Mouse (Mus musculus) embryonic facial prominence, embryonic 10.5 days (tissue): ENCODE measurements around the gene Qser1. TPM values are rescaled to one million over a fixed set of nuclear protein-coding genes. Genes with fewer than 3 reads are reported as not detected.
"Not testable (repeated sequence)": the region's sequence is repeated elsewhere in the genome, so short reads cannot be mapped to it uniquely, and the experiment has no call there.

ENCODE experiments used
- DNase-seq: peaks from one replicate; pipeline ENCODE4 v3.0.0-alpha.2; 2017; ENCODE audit warnings: low spot score
- H3K27ac ChIP-seq: fragments of 300-500 bp; sonication (generic); replicated peaks from 2 replicates; pipeline ENCODE4 v1.5.1; 2016; ENCODE audit warnings: mild to moderate bottlenecking
- H3K27me3 ChIP-seq: fragments of 300-500 bp; sonication (generic); replicated peaks from 2 replicates; pipeline ENCODE4 v1.6.1; 2016; ENCODE audit warnings: low read depth, mild to moderate bottlenecking; ENCODE audit not compliant: poor library complexity, severe bottlenecking
- H3K36me3 ChIP-seq: fragments of 300-500 bp; sonication (generic); replicated peaks from 2 replicates; pipeline ENCODE4 v1.6.1; 2016; ENCODE audit warnings: mild to moderate bottlenecking, moderate library complexity
- H3K4me1 ChIP-seq: fragments of 300-500 bp; sonication (generic); 2 replicates; pipeline ENCODE4 v1.6.1; 2016
- H3K4me3 ChIP-seq: fragments of 300-500 bp; sonication (generic); 2 replicates; pipeline ENCODE4 v1.5.1; 2016; ENCODE audit warnings: mild to moderate bottlenecking, moderate library complexity
- H3K9me3 ChIP-seq: fragments of 300-500 bp; sonication (generic); 2 replicates; pipeline ENCODE4 v1.6.1; 2016; ENCODE audit warnings: mild to moderate bottlenecking
- WGBS: fragments of 180-500 bp; shearing (Covaris S2); methylation state at CpG from one replicate; pipeline ENCODE4 v1.1.7; 2016; 5-methylcytosine and 5-hydroxymethylcytosine counted together
- polyA plus RNA-seq: library from polyadenylated mRNA; unstranded; fragments of >200 nt; fragmentation: Nextera tagmentation; extraction: Ambion mirVana; gene quantifications from 2 replicates; pipeline ENCODE4 v1.2.1, GENCODE M21; 2016

The Qser1 gene
- polyA plus RNA-seq, 1 experiment from 2014 or later, result 12.2 TPM

DNA sequence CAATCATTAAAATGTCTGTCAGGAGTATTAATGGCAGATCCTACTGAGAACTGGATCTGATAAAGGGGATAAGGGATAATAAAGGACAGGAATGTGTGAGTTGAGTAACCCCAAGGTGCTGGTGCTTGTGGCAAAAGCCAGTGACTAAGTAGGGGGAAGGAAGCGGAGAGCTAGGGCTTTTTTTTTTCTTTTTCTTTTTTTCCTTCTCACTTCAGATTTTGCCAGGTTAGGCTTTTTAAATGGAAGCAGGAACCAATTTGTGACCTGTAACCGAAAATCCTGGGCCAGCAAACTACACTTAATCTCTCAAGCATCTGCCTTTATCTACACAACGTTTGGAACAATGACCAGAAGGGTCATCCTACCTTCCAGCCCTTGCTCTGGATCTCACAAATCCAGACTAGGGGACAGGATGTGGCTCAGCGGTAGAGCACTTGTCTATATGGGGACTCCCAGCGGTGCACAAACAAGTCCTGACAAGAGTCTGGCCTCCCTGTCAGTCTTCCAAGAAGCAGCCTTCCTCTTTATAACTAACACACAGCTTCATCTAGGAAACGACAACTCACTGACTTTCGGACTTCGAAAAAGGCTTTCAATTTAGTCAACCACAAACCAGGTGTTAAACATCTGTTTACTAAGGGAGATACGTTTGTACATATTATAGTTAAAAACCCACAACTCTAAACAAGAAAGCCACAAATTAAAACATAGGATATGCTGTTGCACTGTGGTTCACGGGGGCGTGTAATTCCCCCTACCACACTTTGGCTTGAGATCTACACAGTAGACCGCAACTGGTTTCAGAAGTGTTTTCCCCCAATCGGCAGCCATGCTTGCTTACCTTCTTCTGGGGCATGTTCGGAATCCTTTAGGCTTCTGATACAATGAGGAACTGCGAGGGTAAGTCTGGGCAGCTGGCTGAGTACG is 31.9 kb upstream of the Qser1 start:
- H3K27ac ChIP-seq, result no peak overlapping the region
- DNase-seq, result peak; percentile 21
- H3K36me3 ChIP-seq, result no peaks in the 10 kb centered on the region
- peaks cover 37% of the 10 kb centered on the region for H3K27me3 ChIP-seq
- peaks cover 39% of the 10 kb centered on the region for H3K4me1 ChIP-seq
- no peaks in the 10 kb centered on the region for H3K9me3 ChIP-seq
- peak overlapping the region; percentile 72 for H3K4me3 ChIP-seq
- 28% methylated on average over 16 of the region's 16 CpGs for WGBS

DNA sequence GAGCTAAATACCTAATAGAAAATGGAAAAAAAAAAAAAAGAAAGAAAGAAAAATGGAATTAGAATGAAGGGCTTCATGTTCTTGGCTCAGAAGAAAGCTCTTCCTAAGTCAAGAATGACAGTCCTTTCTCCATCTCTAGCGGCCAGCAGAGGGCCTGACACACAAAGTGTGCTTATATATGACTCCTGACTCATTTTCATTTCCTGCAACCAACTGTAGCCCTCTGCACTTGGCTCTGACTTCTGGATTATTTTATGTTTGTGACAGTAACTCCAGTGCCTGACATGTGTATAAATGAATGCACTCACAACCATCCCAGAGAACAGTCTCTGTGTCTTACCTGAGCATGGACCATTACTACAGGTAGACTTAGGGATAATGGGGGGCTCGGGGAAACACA is 31.1 kb upstream of the Qser1 start:
- Histone ChIP-seq H3K4me1 (peaks cover 39% of the 10 kb centered on the region), H3K9me3 (no peaks in the 10 kb centered on the region), H3K4me3 (no peak overlapping the region), H3K27me3 (peaks cover 37% of the 10 kb centered on the region), H3K36me3 (no peaks in the 10 kb centered on the region), H3K27ac (no peak overlapping the region)
- DNase-seq, result peak; percentile 21
- 52% methylated on average over 2 of the region's 2 CpGs for WGBS

DNA sequence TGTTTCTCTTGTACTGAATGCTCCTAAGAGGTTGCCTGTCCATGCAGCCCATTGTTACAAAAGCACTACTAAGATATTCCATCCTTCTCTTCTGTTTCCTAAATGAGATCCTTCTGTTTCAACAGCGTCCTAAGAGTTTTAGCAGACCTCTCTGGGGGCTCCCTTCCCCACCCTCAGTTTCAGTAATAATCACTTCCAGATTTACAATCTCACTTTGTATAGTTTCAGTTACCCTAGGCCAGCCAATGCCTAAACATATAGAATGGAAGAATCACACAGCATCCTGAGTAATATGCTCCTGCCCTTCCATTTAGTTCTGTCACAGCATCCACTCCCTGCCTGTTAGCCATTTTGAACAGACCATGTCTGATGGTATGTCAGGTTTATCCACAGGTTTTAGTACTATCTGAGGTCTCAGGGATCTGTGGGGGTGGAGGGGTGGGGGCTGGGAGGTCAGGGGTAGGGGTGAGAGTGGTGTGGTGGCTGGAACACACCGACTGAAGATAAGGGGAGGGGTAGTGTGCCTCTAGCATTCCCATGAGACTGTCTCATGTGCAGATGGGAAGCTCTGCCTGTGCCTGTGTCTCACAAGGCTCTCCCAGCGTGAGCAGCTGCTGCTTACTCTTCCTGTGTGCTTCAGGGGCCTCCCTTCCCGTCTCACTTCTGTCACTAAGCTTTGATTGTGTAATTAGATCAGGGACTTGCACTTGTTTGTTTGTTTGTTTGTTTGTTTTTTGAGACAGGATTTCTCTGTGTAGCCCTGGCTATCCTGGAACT is 30.3 kb upstream of the Qser1 start:
- 25% methylated on average over 4 of the region's 4 CpGs for WGBS
- 0 out of 2 replicates have a peak overlapping the region, but pooled peaks have one; percentile 2 for H3K4me3 ChIP-seq
- H3K27me3 ChIP-seq, result peaks cover 37% of the 10 kb centered on the region
- DNase-seq, result peak; percentile 28
- H3K36me3 ChIP-seq, result no peaks in the 10 kb centered on the region
- H3K4me1 ChIP-seq, result peaks cover 38% of the 10 kb centered on the region
- no peaks in the 10 kb centered on the region for H3K9me3 ChIP-seq
- H3K27ac ChIP-seq, result peak overlapping the region; percentile 65; the same call in 1 of the 2 replicates

DNA sequence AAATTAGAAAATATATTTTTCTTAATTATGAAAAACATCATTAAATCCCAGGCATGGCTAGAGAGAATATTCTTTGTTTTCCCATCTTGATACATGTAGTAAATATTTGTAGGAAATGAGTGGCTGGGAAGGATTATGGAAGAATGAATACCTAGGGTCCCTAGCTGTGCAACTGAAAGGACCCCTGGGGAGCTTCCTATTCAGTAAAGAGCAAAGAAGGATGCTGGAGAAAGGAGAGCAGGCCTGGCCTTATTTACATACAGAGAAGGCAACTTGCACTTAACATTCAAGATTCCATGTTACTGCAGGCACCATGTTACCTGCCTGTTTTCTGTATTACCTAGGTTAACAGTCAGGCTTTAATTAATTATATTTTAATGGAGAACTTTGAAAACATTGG is 26.0 kb upstream of the Qser1 start:
- no peaks in the 10 kb centered on the region for H3K27me3 ChIP-seq
- no peaks in the 10 kb centered on the region for H3K9me3 ChIP-seq
- no peak overlapping the region for H3K4me3 ChIP-seq
- no peak overlapping the region for H3K27ac ChIP-seq
- peaks cover 11% of the 10 kb centered on the region for H3K4me1 ChIP-seq
- DNase-seq, result no peak
- H3K36me3 ChIP-seq, result peaks cover 3% of the 10 kb centered on the region; the same call in 1 of the 2 replicates

DNA sequence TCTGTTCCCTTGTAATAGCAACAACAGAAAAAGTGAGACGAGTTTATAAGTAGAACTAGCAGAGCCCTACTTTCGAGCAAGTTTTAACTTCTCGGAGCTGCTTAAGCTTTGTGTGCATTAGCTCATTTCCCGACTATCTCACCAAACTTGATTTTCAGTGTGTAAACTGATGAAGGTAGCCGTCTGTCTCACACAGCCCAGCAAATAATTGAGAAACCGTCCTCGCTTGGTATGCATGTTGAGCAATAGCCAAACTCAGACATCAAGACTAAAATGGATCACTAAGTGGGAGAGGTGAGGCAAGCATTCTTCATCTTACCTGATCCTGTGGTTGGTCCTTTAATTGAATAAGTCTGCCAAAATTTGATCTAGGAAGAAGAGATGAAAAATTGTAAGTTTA is 25.2 kb upstream of the Qser1 start:
- Histone ChIP-seq H3K36me3 (peaks cover 3% of the 10 kb centered on the region; the same call in 1 of the 2 replicates), H3K4me3 (no peak overlapping the region), H3K27ac (no peak overlapping the region), H3K4me1 (peaks cover 6% of the 10 kb centered on the region), H3K27me3 (no peaks in the 10 kb centered on the region), H3K9me3 (no peaks in the 10 kb centered on the region)
- DNase-seq, result no peak
- 89% methylated on average over 7 of the region's 7 CpGs for whole genome bisulfite sequencing

DNA sequence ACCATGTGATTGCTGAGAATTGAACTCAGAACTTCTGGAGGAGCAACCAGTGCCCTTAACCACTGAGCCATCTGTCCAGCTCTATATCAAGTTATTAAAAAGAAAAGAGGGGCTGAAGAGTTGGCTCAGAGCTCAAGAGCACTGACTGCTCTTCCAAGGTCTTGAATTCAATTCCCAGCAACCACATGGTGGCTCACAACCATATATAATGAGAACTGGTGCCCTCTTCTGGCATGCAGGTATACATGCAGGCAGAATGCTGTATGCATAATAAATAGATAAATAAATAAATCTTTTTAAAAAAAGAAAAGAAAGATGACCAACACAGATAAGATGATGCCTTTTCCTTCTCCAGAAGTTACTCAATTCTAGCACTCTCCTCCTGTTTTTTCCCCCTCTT is 24.4 kb upstream of the Qser1 start:
- Histone ChIP-seq H3K9me3 (no peaks in the 10 kb centered on the region), H3K27me3 (no peaks in the 10 kb centered on the region), H3K27ac (no peak overlapping the region), H3K4me1 (no peaks in the 10 kb centered on the region), H3K36me3 (peaks cover 3% of the 10 kb centered on the region; the same call in 1 of the 2 replicates), H3K4me3 (no peak overlapping the region)
- no peak for DNase-seq

DNA sequence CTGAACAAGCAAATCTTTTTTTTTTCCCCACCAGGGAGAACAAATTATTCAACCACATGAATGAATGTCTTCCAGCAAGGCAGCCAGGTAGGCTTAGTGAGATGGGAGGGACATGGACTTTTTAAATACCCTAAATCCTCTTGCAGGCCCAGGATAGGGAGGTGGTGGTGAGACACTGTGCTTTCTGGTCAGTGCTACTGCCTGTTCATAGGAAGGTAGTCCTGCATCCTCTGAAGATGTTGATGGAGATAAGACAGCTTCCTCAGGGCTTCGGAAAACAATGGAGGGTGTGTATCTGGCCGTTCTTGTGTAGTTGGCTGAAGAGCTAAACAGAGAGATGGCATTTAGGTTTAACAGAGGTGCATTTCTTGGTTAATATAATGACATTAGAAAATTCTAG is 15.9 kb upstream of the Qser1 start:
- Histone ChIP-seq H3K27me3 (no peaks in the 10 kb centered on the region), H3K27ac (no peak overlapping the region), H3K9me3 (no peaks in the 10 kb centered on the region), H3K4me3 (no peak overlapping the region), H3K4me1 (no peaks in the 10 kb centered on the region), H3K36me3 (no peaks in the 10 kb centered on the region)
- DNase-seq, result no peak
- WGBS, result 82% methylated on average over 2 of the region's 2 CpGs

DNA sequence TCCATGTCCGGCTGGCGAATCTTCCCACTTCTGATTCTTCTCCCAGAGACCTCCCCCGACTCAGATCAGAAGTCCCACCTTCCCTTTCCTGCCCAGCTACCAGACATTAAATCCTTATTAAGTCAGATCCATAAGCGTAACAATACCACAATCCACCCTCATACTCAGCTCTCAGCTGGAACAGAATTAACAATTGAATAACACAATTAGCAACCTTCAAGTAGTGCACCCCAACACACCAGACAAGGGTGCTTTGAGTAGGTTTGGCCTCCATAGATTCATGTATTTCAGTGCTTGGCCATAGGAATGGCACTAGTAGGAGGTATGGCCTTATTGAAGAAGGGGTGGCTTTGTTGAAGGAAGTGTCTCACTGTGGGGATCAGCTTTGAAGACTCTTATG is 9.6 kb upstream of the Qser1 start:
- H3K36me3 ChIP-seq, result no peaks in the 10 kb centered on the region
- no peak overlapping the region for H3K4me3 ChIP-seq
- no peaks in the 10 kb centered on the region for H3K4me1 ChIP-seq
- H3K9me3 ChIP-seq, result no peaks in the 10 kb centered on the region
- no peak for DNase-seq
- no peaks in the 10 kb centered on the region for H3K27me3 ChIP-seq
- 90% methylated on average over 4 of the region's 4 CpGs for WGBS
- H3K27ac ChIP-seq, result no peak overlapping the region

DNA sequence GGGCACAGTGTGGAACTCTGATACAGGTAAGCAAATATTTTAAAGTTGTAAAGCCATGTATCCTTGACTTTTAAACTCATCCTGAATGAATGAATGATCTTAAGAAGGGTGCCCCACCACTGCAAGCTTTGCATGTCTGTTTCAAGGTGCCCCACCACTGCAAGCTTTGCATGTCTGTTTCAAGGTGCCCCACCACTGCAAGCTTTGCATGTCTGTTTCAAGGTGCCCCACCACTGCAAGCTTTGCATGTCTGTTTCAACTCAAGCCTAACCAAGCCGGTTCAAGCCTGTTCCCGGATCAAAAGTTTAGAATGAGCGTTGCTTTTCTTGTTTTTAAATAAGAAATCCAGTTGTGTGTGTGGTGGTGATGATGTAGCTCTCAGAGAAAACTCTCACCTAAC is 2.2 kb upstream of the Qser1 start:
- H3K27me3 ChIP-seq, H3K4me3 ChIP-seq, DNase-seq, H3K36me3 ChIP-seq, H3K9me3 ChIP-seq, H3K27ac ChIP-seq: not testable (repeated sequence)
- peaks cover 22% of the 10 kb centered on the region for H3K4me1 ChIP-seq
- 84% methylated on average over 3 of the region's 3 CpGs for WGBS

DNA sequence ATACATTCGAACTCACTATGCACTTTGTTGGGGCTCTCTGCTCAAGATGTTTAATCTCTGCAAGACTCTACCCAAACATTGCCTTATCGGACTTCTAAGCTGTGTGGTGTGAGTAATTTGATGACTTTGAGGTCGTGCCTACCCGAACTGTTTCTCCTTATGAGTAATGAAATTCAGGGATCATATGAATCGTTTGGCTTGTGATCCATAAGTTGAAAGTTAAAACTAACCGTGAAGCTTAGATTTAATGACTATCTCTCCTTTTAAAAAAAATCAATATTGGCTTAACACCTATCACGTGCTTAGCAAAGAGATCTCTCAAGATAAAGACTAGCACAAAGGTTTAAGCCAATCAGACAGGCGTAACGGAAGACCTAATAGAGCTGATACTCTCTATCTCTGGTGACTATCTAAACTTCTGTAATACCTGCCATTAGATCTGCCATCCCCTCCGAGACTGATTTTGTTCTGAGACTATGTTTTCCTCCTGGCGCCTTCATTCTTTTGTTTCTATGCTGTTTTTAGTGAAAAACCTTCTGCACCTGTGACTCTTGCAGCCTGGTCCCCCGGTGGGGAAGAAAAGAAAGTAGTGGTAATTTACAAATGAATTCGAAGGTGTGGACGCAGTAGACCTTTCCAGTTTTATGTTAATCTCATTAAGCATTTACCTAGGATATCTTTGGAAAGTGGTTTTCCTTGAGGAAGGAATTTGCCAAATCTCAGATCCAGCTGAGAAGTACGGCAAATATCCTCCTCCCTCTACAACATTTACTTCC is 1.2 kb upstream of the Qser1 start:
- Histone ChIP-seq H3K27me3 (no peaks in the 10 kb centered on the region), H3K4me1 (peaks cover 25% of the 10 kb centered on the region), H3K27ac (peak overlapping the region; percentile 100), H3K9me3 (no peaks in the 10 kb centered on the region), H3K36me3 (no peaks in the 10 kb centered on the region), H3K4me3 (peak overlapping the region; percentile 99)
- DNase-seq, result peak; percentile 10
- WGBS, result 3% methylated on average over 15 of the region's 15 CpGs

DNA sequence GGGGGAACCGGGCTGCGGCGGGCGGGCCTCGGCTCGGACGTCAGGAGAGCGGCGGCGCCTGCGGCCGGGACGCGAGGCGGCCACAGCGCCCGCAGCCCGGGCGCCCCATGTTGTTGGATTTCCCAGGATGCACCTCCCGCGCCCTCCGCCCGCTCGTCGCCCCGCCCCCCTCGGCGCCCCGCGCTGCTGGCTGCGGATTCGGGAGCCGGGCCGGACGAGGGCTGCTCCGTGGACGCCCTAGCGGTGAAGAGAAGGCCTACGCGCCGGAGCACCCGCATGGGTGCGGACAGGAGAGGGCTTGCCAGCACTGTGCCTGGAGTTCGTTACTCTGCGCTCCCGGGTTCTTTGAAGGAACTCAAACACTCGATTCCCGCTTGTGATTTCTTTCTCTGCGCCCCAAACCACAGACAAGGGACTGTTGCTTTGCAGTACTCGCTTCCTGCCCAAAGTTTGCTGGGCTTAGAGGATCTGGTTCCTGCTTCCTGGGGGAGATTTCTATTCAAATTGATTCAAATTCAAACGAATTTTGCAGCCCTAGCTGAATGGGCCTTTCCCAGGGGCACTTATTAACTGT is 393 bp upstream of the Qser1 start:
- DNase-seq, result peak; percentile 96
- H3K4me3 ChIP-seq, result peak overlapping the region; percentile 99
- peak overlapping the region; percentile 100 for H3K27ac ChIP-seq
- H3K36me3 ChIP-seq, result no peaks in the 10 kb centered on the region
- no peaks in the 10 kb centered on the region for H3K9me3 ChIP-seq
- no peaks in the 10 kb centered on the region for H3K27me3 ChIP-seq
- under 1% methylated on average over 50 of the region's 51 CpGs for WGBS
- H3K4me1 ChIP-seq, result peaks cover 25% of the 10 kb centered on the region
